Mouse (Mus musculus): ENCODE results near the gene Supt3.

Gene Supt3

GRCm38 (mm10) chr17:44782366-44782765, 5.4 kb downstream of the Supt3 start:
- no peak for DNase-seq (ENCODE audit: low spot score in 2 of 2)

- no peak for DNase-seq (ENCODE audit: low spot score in 2 of 2)
Measured at GRCm38 (mm10) chr17:44783143-44783542, 6.2 kb downstream of the Supt3 start.

- DNase-seq (ENCODE audit: low spot score in 2 of 2), result no peak
Measured at GRCm38 (mm10) chr17:44788982-44789747, 12.2 kb downstream of the Supt3 start.

GRCm38 (mm10) chr17:44792218-44792917, 15.4 kb downstream of the Supt3 start:
- DNase-seq (ENCODE audit: low spot score in 2 of 2), result no peak

GRCm38 (mm10) chr17:44797331-44797730, 20.4 kb downstream of the Supt3 start:
- DNase-seq (ENCODE audit: low spot score in 2 of 2), result no peak

- DNase-seq (ENCODE audit: low spot score in 2 of 2), result no peak
Measured at GRCm38 (mm10) chr17:44807031-44807430, 30.1 kb downstream of the Supt3 start.

GRCm38 (mm10) chr17:44814508-44815175, 37.7 kb downstream of the Supt3 start, which contains the start of gene Runx2:
TSS of gene Runx2 (minus strand) at chr17:44814797.
- DNase-seq (ENCODE audit: low spot score in 2 of 2), result no peak

GRCm38 (mm10) chr17:44818825-44819224, 41.9 kb downstream of the Supt3 start:
- DNase-seq (ENCODE audit: low spot score in 2 of 2), result no peak

GRCm38 (mm10) chr17:44819816-44820215, 42.9 kb downstream of the Supt3 start:
- DNase-seq (ENCODE audit: low spot score in 2 of 2), result no peak

GRCm38 (mm10) chr17:44821940-44822339, 45.0 kb downstream of the Supt3 start:
- DNase-seq (ENCODE audit: low spot score in 2 of 2), result no peak

GRCm38 (mm10) chr17:44827124-44827523, 50.2 kb downstream of the Supt3 start:
- DNase-seq (ENCODE audit: low spot score in 2 of 2), result no peak

- DNase-seq (ENCODE audit: low spot score in 2 of 2), result no peak
Measured at GRCm38 (mm10) chr17:44827964-44828363, 51.0 kb downstream of the Supt3 start.

GRCm38 (mm10) chr17:44829587-44829986, 52.6 kb downstream of the Supt3 start:
- no peak for DNase-seq (ENCODE audit: low spot score in 2 of 2)

GRCm38 (mm10) chr17:44831201-44831600, 54.2 kb downstream of the Supt3 start:
- no peak for DNase-seq (ENCODE audit: low spot score in 2 of 2)

GRCm38 (mm10) chr17:44842184-44842583, 65.2 kb downstream of the Supt3 start:
- DNase-seq (ENCODE audit: low spot score in 2 of 2), result no peak

- no peak for DNase-seq (ENCODE audit: low spot score in 2 of 2)
Measured at GRCm38 (mm10) chr17:44863165-44863564, 86.2 kb downstream of the Supt3 start.

- no peak for DNase-seq (ENCODE audit: low spot score in 2 of 2)
Measured at GRCm38 (mm10) chr17:44893592-44893991, 116.6 kb downstream of the Supt3 start.

GRCm38 (mm10) chr17:44943536-44944090, 166.7 kb downstream of the Supt3 start:
- no peak for DNase-seq (ENCODE audit: low spot score in 2 of 2)

GRCm38 (mm10) chr17:44945333-44945732, 168.4 kb downstream of the Supt3 start:
- DNase-seq (ENCODE audit: low spot score in 2 of 2), result no peak

- no peak for DNase-seq (ENCODE audit: low spot score in 2 of 2)
Measured at GRCm38 (mm10) chr17:44948321-44948720, 171.4 kb downstream of the Supt3 start.

GRCm38 (mm10) chr17:44956671-44957070, 179.7 kb downstream of the Supt3 start:
- no peak for DNase-seq (ENCODE audit: low spot score in 2 of 2)

Measured in spleen, postnatal 4 days (tissue).